Mouse (Mus musculus) limb, embryonic 14.5 days (tissue): ENCODE results near the gene Fam69b. TPM values are rescaled to one million over a fixed set of nuclear protein-coding genes. Genes with fewer than 3 reads are reported as not detected.

Experiments used
- ATAC-seq: fragments of 200-750 bp; cut with Nextera tagmentation; 2 replicates; pipeline ENCODE4 v1.8.0; 2017; ENCODE audit warnings: low read depth, moderate number of reproducible peaks, moderate TSS enrichment; ENCODE audit not compliant: low FRiP score
- DNase-seq: peaks from one replicate; pipeline ENCODE4 v3.0.0-alpha.2; 2015; ENCODE audit warnings: low spot score
- H3K27ac ChIP-seq: fragments of 300-500 bp; sonication (generic); replicated peaks from 2 replicates; pipeline ENCODE4 v1.5.1; 2014; ENCODE audit warnings: low read depth, mild to moderate bottlenecking, low read length, moderate library complexity, mixed read lengths
- H3K27me3 ChIP-seq: fragments of 300-500 bp; sonication (generic); 2 replicates; pipeline ENCODE4 v1.6.1; 2014; ENCODE audit warnings: low read length, mixed read lengths; ENCODE audit not compliant: control insufficient read depth, insufficient read depth
- H3K36me3 ChIP-seq: fragments of 300-500 bp; sonication (generic); 2 replicates; pipeline ENCODE4 v1.6.1; 2014; ENCODE audit warnings: mild to moderate bottlenecking, low read length, moderate library complexity, mixed read lengths; ENCODE audit not compliant: control insufficient read depth, insufficient read depth
- H3K4me1 ChIP-seq: fragments of 300-500 bp; sonication (generic); 2 replicates; pipeline ENCODE4 v1.6.1; 2014; ENCODE audit warnings: antibody characterized with exemption, low read length, mixed read lengths; ENCODE audit not compliant: control insufficient read depth, insufficient read depth
- H3K4me2 ChIP-seq: fragments of 300-500 bp; sonication (generic); replicated peaks from 2 replicates; pipeline ENCODE4 v1.6.1; 2014; ENCODE audit warnings: low read depth, mild to moderate bottlenecking, low read length, moderate library complexity; ENCODE audit not compliant: severe bottlenecking
- H3K4me3 ChIP-seq: fragments of 300-500 bp; sonication (generic); replicated peaks from 2 replicates; pipeline ENCODE4 v1.5.1; 2014; ENCODE audit warnings: low read length
- H3K9ac ChIP-seq: fragments of 300-500 bp; sonication (generic); 2 replicates; pipeline ENCODE4 v1.6.1; 2014; ENCODE audit warnings: mild to moderate bottlenecking, low read depth, low read length, moderate library complexity; ENCODE audit not compliant: severe bottlenecking
- H3K9me3 ChIP-seq: fragments of 300-500 bp; sonication (generic); 2 replicates; pipeline ENCODE4 v1.6.1; 2016; ENCODE audit warnings: low read length; ENCODE audit not compliant: control insufficient read depth
- POLR2A ChIP-seq: fragments of 200-500 bp; IDR thresholded peaks from 2 replicates; pipeline ENCODE4 v1.8.0; 2012; ENCODE audit warnings: inconsistent platforms, mild to moderate bottlenecking, moderate library complexity, borderline replicate concordance; ENCODE audit not compliant: insufficient read depth, insufficient read length; ENCODE audit errors: extremely low read depth
- WGBS: fragments of 180-500 bp; shearing (Covaris S2); extraction: QIAGEN DNeasy Blood & Tissue Kit; methylation state at CpG from one replicate; pipeline ENCODE4 v1.1.7; 2014; 5-methylcytosine and 5-hydroxymethylcytosine counted together
- polyA plus RNA-seq, 2 experiments: library from polyadenylated mRNA; depleted of rRNA in 1 of 2; stranded (reverse) in 1 of 2; unstranded in 1 of 2; fragments of >200 nt; fragmentation: Nextera tagmentation in 1 of 2; extraction: Ambion mirVana in 1 of 2; gene quantifications; 2 replicates each; pipeline versions ENCODE4 v1.2.1 to v1.2.3; 2012 to 2014

The Fam69b gene
- polyA plus RNA-seq, 2 experiments = 42.2 to 47.5 TPM

DNA sequence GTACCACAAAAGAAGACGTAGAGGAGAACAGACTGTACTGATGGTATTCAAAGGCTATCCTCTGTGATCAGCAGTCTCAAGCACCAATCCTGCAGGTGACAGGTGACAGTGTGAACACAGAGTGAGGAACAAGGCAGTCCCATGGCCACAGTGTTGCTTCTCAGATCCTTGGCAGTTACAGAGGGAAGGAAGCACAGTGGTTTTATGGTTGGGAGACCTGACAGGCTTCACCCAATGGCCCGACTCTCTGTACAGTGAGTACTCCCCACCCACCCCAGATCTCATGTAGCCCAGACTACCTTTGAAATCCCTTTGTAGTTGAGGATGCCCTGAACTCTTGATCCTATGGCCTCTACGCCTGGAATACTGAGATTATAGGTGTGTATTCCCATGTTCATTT lies 2.8 kb upstream of the Fam69b start:
- Histone ChIP-seq H3K27ac (no peak overlapping the region), H3K9ac (no peak overlapping the region), H3K27me3 (no peaks in the 10 kb centered on the region), H3K36me3 (no peaks in the 10 kb centered on the region), H3K4me1 (peaks cover 10% of the 10 kb centered on the region), H3K4me3 (no peak overlapping the region), H3K4me2 (no peak overlapping the region), H3K9me3 (no peaks in the 10 kb centered on the region)
- 79% methylated on average over 3 of the region's 3 CpGs for WGBS
- no peak for ATAC-seq
- no peak for DNase-seq
- TF ChIP-seq POLR2A = no peak

- no peak overlapping the region for H3K9ac ChIP-seq
- H3K4me1 ChIP-seq = peaks cover 14% of the 10 kb centered on the region
- no peak overlapping the region for H3K4me2 ChIP-seq
- H3K36me3 ChIP-seq = 0 out of 2 replicates have a peak, but pooled peaks cover 5% of the 10 kb centered on the region
- H3K9me3 ChIP-seq = no peaks in the 10 kb centered on the region
- WGBS = 65% methylated on average over 3 of the region's 3 CpGs
- no peaks in the 10 kb centered on the region for H3K27me3 ChIP-seq
- no peak for ATAC-seq
- no peak overlapping the region for H3K27ac ChIP-seq
- TF ChIP-seq POLR2A = no peak
- no peak overlapping the region for H3K4me3 ChIP-seq
- no peak for DNase-seq
Observed at GRCm38 (mm10) chr2:26626081-26626480, 2.2 kb upstream of the Fam69b start.

GRCm38 (mm10) chr2:26628792-26629437 lies 658 bp downstream of the Fam69b start:
- ATAC-seq = peak; percentile 18
- DNase-seq = no peak
- no peaks in the 10 kb centered on the region for H3K9me3 ChIP-seq
- H3K27me3 ChIP-seq = no peaks in the 10 kb centered on the region
- peak overlapping the region; percentile 76 for H3K4me3 ChIP-seq
- H3K4me2 ChIP-seq = peak overlapping the region; percentile 92
- WGBS = 21% methylated on average over 5 of the region's 5 CpGs
- H3K27ac ChIP-seq = peak overlapping the region; percentile 58; the same call in 1 of the 2 replicates
- peak overlapping the region; percentile 93 for H3K9ac ChIP-seq
- peaks cover 11% of the 10 kb centered on the region; the same call in 1 of the 2 replicates for H3K36me3 ChIP-seq
- H3K4me1 ChIP-seq = peaks cover 18% of the 10 kb centered on the region
- TF ChIP-seq POLR2A = no peak

GRCm38 (mm10) chr2:26632541-26633395 lies 4.5 kb downstream of the Fam69b start:
- H3K4me1 ChIP-seq = peaks cover 19% of the 10 kb centered on the region
- TF ChIP-seq POLR2A = no peak
- peaks cover 49% of the 10 kb centered on the region for H3K36me3 ChIP-seq
- no peak overlapping the region for H3K4me2 ChIP-seq
- no peaks in the 10 kb centered on the region for H3K9me3 ChIP-seq
- H3K4me3 ChIP-seq = no peak overlapping the region
- DNase-seq (no peak), ATAC-seq (no peak)
- H3K9ac ChIP-seq = 0 out of 2 replicates have a peak overlapping the region, but pooled peaks have one; percentile 22
- no peak overlapping the region for H3K27ac ChIP-seq
- no peaks in the 10 kb centered on the region for H3K27me3 ChIP-seq
- WGBS = 76% methylated on average over 16 of the region's 16 CpGs

- Histone ChIP-seq H3K4me1 (peaks cover 27% of the 10 kb centered on the region), H3K27ac (no peak overlapping the region; the same call in 1 of the 2 replicates), H3K9ac (no peak overlapping the region)
Observed at GRCm38 (mm10) chr2:26633953-26634530, 5.8 kb downstream of the Fam69b start.

More at GRCm38 (mm10) chr2:26633953-26634530, 5.8 kb downstream of the Fam69b start:
- no peak for TF ChIP-seq POLR2A
- Histone ChIP-seq H3K4me3 (no peak overlapping the region), H3K36me3 (peaks cover 61% of the 10 kb centered on the region), H3K27me3 (no peaks in the 10 kb centered on the region), H3K4me2 (no peak overlapping the region), H3K9me3 (no peaks in the 10 kb centered on the region)
- DNase-seq (no peak), ATAC-seq (no peak)
- WGBS = 68% methylated on average over 4 of the region's 4 CpGs
